ENCODE assay signal across 9 mouse cellular contexts in genomic region chr13:73033055-73033454, GRCm38 (mm10).
DNase-seq lines count a peak whose midpoint lies in the region; ATAC-seq and TF ChIP-seq lines count a peak whose summit lies in the region.
"Had no signal": no experiment of that assay in that cellular context is flagged by ENCODE, and none has a peak within 500 bp of the region (broad histone marks: within the 10 kb centered on the region; RNA-seq: fewer than 3 reads in every experiment).

No protein-coding gene starts in this region.

- H3K4me1 ChIP-seq in intestine, embryonic 14.5 days (replicated peaks; ENCODE audit: control insufficient read depth, insufficient read depth, low read length), result no peaks in the 10 kb centered on the region
- H3K4me1 ChIP-seq in intestine, embryonic 15.5 days (replicated peaks), result no peaks in the 10 kb centered on the region
- H3K4me1 ChIP-seq in MEL (ENCODE audit: control insufficient read depth in 1 of 2, insufficient read depth in 2 of 2, low read length in 2 of 2), result no peaks in the 10 kb centered on the region
- H3K4me1 ChIP-seq: embryonic facial prominence, embryonic 15.5 days had no signal

- no peak overlapping the region for H3K4me3 ChIP-seq in intestine, embryonic 14.5 days (ENCODE audit: low read depth, low read length)
- H3K4me3 ChIP-seq in intestine, embryonic 15.5 days (replicated peaks), result no peak overlapping the region
- H3K4me3 ChIP-seq in MEL (ENCODE audit: control insufficient read depth in 1 of 2, insufficient read depth in 1 of 2, low read depth in 2 of 2, low read length in 2 of 2), result no peak overlapping the region
- H3K4me3 ChIP-seq: embryonic facial prominence, embryonic 15.5 days had no signal

- TF ChIP-seq EP300 in MEL (IDR thresholded peaks at IDR 0.05; ENCODE audit: low read depth in 1 of 2, low read length in 2 of 2), result no peak

- H3K4me2 ChIP-seq in intestine, embryonic 14.5 days (ENCODE audit: low read length), result no peak overlapping the region
- no peak overlapping the region for H3K4me2 ChIP-seq in intestine, embryonic 15.5 days (replicated peaks)
- H3K4me2 ChIP-seq: embryonic facial prominence, embryonic 15.5 days had no signal

- TF ChIP-seq RAD21 in MEL (IDR thresholded peaks at IDR 0.05; ENCODE audit: low read depth, low read length), result peak; percentile 25

- no peak for ATAC-seq in intestine, embryonic 14.5 days (replicated peaks; ENCODE audit: low FRiP score, low TSS enrichment, low read depth)
- no peak for ATAC-seq in intestine, embryonic 15.5 days

- peak; percentile 76 for DNase-seq in intestine, embryonic 14.5 days (ENCODE audit: low spot score)
- DNase-seq in MEL (ENCODE audit: low read depth, low spot score), result peak; percentile 16
- peak; percentile 8 for DNase-seq in c-Kit-positive CD71-positive TER-119-positive erythroid progenitor cells, embryonic 14.5 days (ENCODE audit: low spot score)
- DNase-seq in frontal cortex, adult 2 months (ENCODE audit: extremely low spot score in 1 of 2, low spot score in 1 of 2), result peak; percentile 5 to 74
- peak; percentile 34 to 70 for DNase-seq in layer of hippocampus, postnatal 25 days (ENCODE audit: extremely low spot score in 1 of 2, low spot score in 1 of 2)
- DNase-seq in lung, postnatal 4 days, result peak; percentile 47 to 53
- DNase-seq in B cell, adult 2 months, result no peak

- no peaks in the 10 kb centered on the region for H3K9me3 ChIP-seq in intestine, embryonic 14.5 days (ENCODE audit: control insufficient read depth, low read length)
- no peaks in the 10 kb centered on the region for H3K9me3 ChIP-seq in intestine, embryonic 15.5 days
- no peaks in the 10 kb centered on the region for H3K9me3 ChIP-seq in MEL (replicated peaks; ENCODE audit: insufficient read depth, low read length)
- H3K9me3 ChIP-seq: embryonic facial prominence, embryonic 15.5 days had no signal

- H3K36me3 ChIP-seq in intestine, embryonic 14.5 days (ENCODE audit: control insufficient read depth, insufficient read depth, low read length), result no peaks in the 10 kb centered on the region
- H3K36me3 ChIP-seq in intestine, embryonic 15.5 days, result no peaks in the 10 kb centered on the region
- no peaks in the 10 kb centered on the region for H3K36me3 ChIP-seq in MEL (ENCODE audit: control insufficient read depth in 1 of 2, insufficient read depth in 2 of 2, low read length in 2 of 2)
- H3K36me3 ChIP-seq: embryonic facial prominence, embryonic 15.5 days had no signal

- H3K27me3 ChIP-seq in intestine, embryonic 14.5 days (replicated peaks; ENCODE audit: control insufficient read depth, insufficient read depth, low read length), result no peaks in the 10 kb centered on the region
- no peaks in the 10 kb centered on the region for H3K27me3 ChIP-seq in intestine, embryonic 15.5 days (replicated peaks)
- no peaks in the 10 kb centered on the region for H3K27me3 ChIP-seq in MEL (ENCODE audit: control insufficient read depth in 1 of 2, insufficient read depth in 2 of 2, low read length in 2 of 2)
- H3K27me3 ChIP-seq: embryonic facial prominence, embryonic 15.5 days had no signal

- peak; percentile 34 to 63 (median 38); a peak in 5 of 6 replicates for TF ChIP-seq CTCF in MEL (IDR thresholded peaks at IDR 0.05 in 2 of 3, conservative IDR thresholded peaks at IDR 0.05 in 1 of 3; ENCODE audit: control insufficient read depth in 1 of 3, insufficient read depth in 1 of 3, low read depth in 2 of 3, low read length in 3 of 3, poor library complexity in 1 of 3, severe bottlenecking in 1 of 3)

- no peak overlapping the region for H3K9ac ChIP-seq in intestine, embryonic 14.5 days (ENCODE audit: low read length)
- no peak overlapping the region for H3K9ac ChIP-seq in intestine, embryonic 15.5 days
- no peak overlapping the region for H3K9ac ChIP-seq in MEL (ENCODE audit: control insufficient read depth, low read depth, low read length, poor library complexity, severe bottlenecking)
- H3K9ac ChIP-seq: embryonic facial prominence, embryonic 15.5 days had no signal

- no peak overlapping the region for H3K27ac ChIP-seq in intestine, embryonic 14.5 days (ENCODE audit: low read depth)
- no peak overlapping the region for H3K27ac ChIP-seq in intestine, embryonic 15.5 days
- H3K27ac ChIP-seq in MEL (ENCODE audit: control insufficient read depth, low read depth, low read length), result no peak overlapping the region
- H3K27ac ChIP-seq: embryonic facial prominence, embryonic 15.5 days had no signal

- TF ChIP-seq POLR2A in MEL (IDR thresholded peaks at IDR 0.05; ENCODE audit: control insufficient read depth in 1 of 2, insufficient read depth in 1 of 2, low read depth in 1 of 2, low read length in 2 of 2, poor library complexity in 1 of 2), result no peak

- H3K79me2 ChIP-seq in MEL (ENCODE audit: control insufficient read depth, insufficient read depth, low read length, poor library complexity), result no peaks in the 10 kb centered on the region

- WGBS in intestine, embryonic 14.5 days, result 33% methylated on average over 3 of the region's 3 CpGs
- 32% methylated on average over 3 of the region's 3 CpGs for WGBS in intestine, embryonic 15.5 days

TF ChIP-seq in MEL, 35 proteins besides CTCF, POLR2A, EP300 and RAD21:
- TF ChIP-seq SIN3A (IDR thresholded peaks at IDR 0.05; ENCODE audit: low read length) (no peak), CHD1 (IDR thresholded peaks at IDR 0.05; ENCODE audit: low read depth, low read length) (no peak), SMC3 (IDR thresholded peaks at IDR 0.05; ENCODE audit: low read depth, low read length) (peak; percentile 43)

Comparison
In these comparisons a context has a peak if more than half of its experiments do, and no peak if none do; other contexts are left out.
1. DNase-seq: peak in intestine, embryonic 14.5 days (single experiment), MEL (single experiment), c-Kit-positive CD71-positive TER-119-positive erythroid progenitor cells, embryonic 14.5 days (single experiment), frontal cortex, adult 2 months (2 of 2), layer of hippocampus, postnatal 25 days (2 of 2) and lung, postnatal 4 days (2 of 2); none in B cell, adult 2 months (0 of 2).